Mouse (Mus musculus): ENCODE data around the gene Tsc22d4.

- no peak for TF ChIP-seq CEBPB (IDR thresholded peaks at IDR 0.05; ENCODE audit: insufficient read depth, poor library complexity, severe bottlenecking)
- no peak for TF ChIP-seq USF1 (IDR thresholded peaks at IDR 0.05; ENCODE audit: low read depth)
- no peak for TF ChIP-seq POLR2A (IDR thresholded peaks at IDR 0.05; ENCODE audit: insufficient read length, low read depth)
- no peak for TF ChIP-seq MYOD1 (IDR thresholded peaks at IDR 0.05; ENCODE audit: control insufficient read depth in 1 of 3, insufficient read length in 2 of 3, low read depth in 2 of 3)
- no peak for TF ChIP-seq POLR2AphosphoS2 (IDR thresholded peaks at IDR 0.05; ENCODE audit: insufficient read length, low read depth)
- no peak for TF ChIP-seq TCF3 (IDR thresholded peaks at IDR 0.05; ENCODE audit: insufficient read length, low read depth)
- TF ChIP-seq E2F4 (IDR thresholded peaks at IDR 0.05; ENCODE audit: insufficient read depth) = no peak
- no peak for TF ChIP-seq MAX (IDR thresholded peaks at IDR 0.05; ENCODE audit: low read depth)
- no peak for TF ChIP-seq TCF12 (IDR thresholded peaks at IDR 0.05; ENCODE audit: insufficient read depth, poor library complexity, severe bottlenecking)
Observed at GRCm38 (mm10) chr5:137755425-137755824, 9.9 kb downstream of the Tsc22d4 start.

Data from myocyte (in vitro differentiated cells).